ENCODE assay signal across 10 mouse cellular contexts in genomic region chr5:114681717-114682116, GRCm38 (mm10). TPM values are rescaled to one million over a fixed set of nuclear protein-coding genes. Genes with fewer than 3 reads are reported as not detected.
DNase-seq lines count a peak whose midpoint lies in the region; ATAC-seq lines count a peak whose summit lies in the region.
"Had no signal": no experiment of that assay in that cellular context is flagged by ENCODE, and none has a peak within 500 bp of the region (broad histone marks: within the 10 kb centered on the region; RNA-seq: fewer than 3 reads in every experiment).

No protein-coding gene starts in this region.

- WGBS in limb, embryonic 13.5 days: 69% methylated on average over 8 of the region's 8 CpGs
- 77% methylated on average over 8 of the region's 8 CpGs for WGBS in intestine, embryonic 16.5 days

- H3K9ac ChIP-seq in limb, embryonic 13.5 days: 0 out of 2 replicates have a peak overlapping the region, but pooled peaks have one; percentile 19
- no peak overlapping the region for H3K9ac ChIP-seq in intestine, embryonic 16.5 days (ENCODE audit: low read depth, low read length)

- H3K9me3 ChIP-seq in limb, embryonic 13.5 days: no peaks in the 10 kb centered on the region
- no peaks in the 10 kb centered on the region for H3K9me3 ChIP-seq in intestine, embryonic 16.5 days (ENCODE audit: control insufficient read depth, low read length)

- H3K4me3 ChIP-seq in limb, embryonic 13.5 days: no peak overlapping the region
- no peak overlapping the region for H3K4me3 ChIP-seq in intestine, embryonic 16.5 days (ENCODE audit: low read length)

- H3K4me1 ChIP-seq in limb, embryonic 13.5 days: peaks cover 32% of the 10 kb centered on the region
- peaks cover 7% of the 10 kb centered on the region for H3K4me1 ChIP-seq in intestine, embryonic 16.5 days (ENCODE audit: control insufficient read depth, insufficient read depth, low read length)

- peak; percentile 26 for DNase-seq in CD4-positive, CD25-positive, alpha-beta regulatory T cell, adult 2 months (ENCODE audit: low read depth, low spot score)
- peak; percentile 38 for DNase-seq in left cerebral cortex, postnatal 4 days
- DNase-seq in left cerebral cortex, adult 18-20 months (ENCODE audit: low spot score in 2 of 2): no peak
- DNase-seq in splenic B cell, adult 2 months (ENCODE audit: low read depth, low spot score): peak; percentile 66
- no peak for DNase-seq in kidney, postnatal 14 days
- DNase-seq: kidney, postnatal 25 days had no signal

- intact Hi-C loops in left cerebral cortex, postnatal 4 days (cut with DNase I): no loop called here

- peak overlapping the region; percentile 44; the same call in 1 of the 2 replicates for H3K27ac ChIP-seq in limb, embryonic 13.5 days
- no peak overlapping the region for H3K27ac ChIP-seq in intestine, embryonic 16.5 days (ENCODE audit: low read length)

- no peak overlapping the region for H3K4me2 ChIP-seq in limb, embryonic 13.5 days (replicated peaks)
- no peak overlapping the region for H3K4me2 ChIP-seq in intestine, embryonic 16.5 days (ENCODE audit: low read depth, low read length)
- H3K4me2 ChIP-seq: midbrain, embryonic 11.5 days had no signal

- no peaks in the 10 kb centered on the region for H3K27me3 ChIP-seq in limb, embryonic 13.5 days
- H3K27me3 ChIP-seq in splenic B cell, adult 2 months (ENCODE audit: control insufficient read depth, insufficient read depth, low read length, poor library complexity, severe bottlenecking): no peaks in the 10 kb centered on the region
- H3K27me3 ChIP-seq in intestine, embryonic 16.5 days (replicated peaks; ENCODE audit: control insufficient read depth, insufficient read depth, low read length): no peaks in the 10 kb centered on the region

- peaks cover 16% of the 10 kb centered on the region for H3K36me3 ChIP-seq in limb, embryonic 13.5 days
- no peaks in the 10 kb centered on the region for H3K36me3 ChIP-seq in splenic B cell, adult 2 months (ENCODE audit: control insufficient read depth, insufficient read depth, low read length, poor library complexity, severe bottlenecking)
- H3K36me3 ChIP-seq in intestine, embryonic 16.5 days (ENCODE audit: control insufficient read depth, insufficient read depth, low read length): 0 out of 2 replicates have a peak, but pooled peaks cover 5% of the 10 kb centered on the region

- no peak for ATAC-seq in CD4-positive, CD25-positive, alpha-beta regulatory T cell, adult 4 months
- ATAC-seq in limb, embryonic 13.5 days (ENCODE audit: low FRiP score, low read depth): no peak
- ATAC-seq in intestine, embryonic 16.5 days: no peak

RNA-seq across cellular contexts. Expression of gene Gltp, which starts 9.1 kb away (rescaled TPM):
- polyA plus RNA-seq in CD4-positive, CD25-positive, alpha-beta regulatory T cell, adult 4 months (2017; shearing (Covaris generic)): 100 to 1,000 TPM; 217 to 251 TPM
- total RNA-seq in left cerebral cortex, postnatal 4 days (2021): 10 to 100 TPM; 15.3 to 16.8 TPM
- 10 to 100 TPM; 21.6 to 22.4 TPM for total RNA-seq in left cerebral cortex, adult 18-20 months (2021)
- 95.1 and 97.0 TPM in 2 replicates for polyA plus RNA-seq in limb, embryonic 13.5 days (2015; fragmentation: Nextera tagmentation; extraction: Ambion mirVana)
- 100 and 103 TPM in 2 replicates for polyA plus RNA-seq in intestine, embryonic 16.5 days (2015; fragmentation: Nextera tagmentation; extraction: Ambion mirVana)

RNA-seq across cellular contexts. Expression of gene Trpv4, which starts 23.5 kb away (rescaled TPM):
- 1 to 10 TPM in 1 of 2 experiments, under 1 TPM in 1; 0.13 to 1.4 TPM for polyA plus RNA-seq in CD4-positive, CD25-positive, alpha-beta regulatory T cell, adult 4 months (2017; shearing (Covaris generic))
- 1 to 10 TPM in 1 of 2 experiments, under 1 TPM in 1; 0.64 to 1.1 TPM for total RNA-seq in left cerebral cortex, postnatal 4 days (2021)
- 1 to 10 TPM; 1.4 to 2.1 TPM for total RNA-seq in left cerebral cortex, adult 18-20 months (2021)
- polyA plus RNA-seq in limb, embryonic 13.5 days (2015; fragmentation: Nextera tagmentation; extraction: Ambion mirVana): 8.4 and 11.8 TPM in 2 replicates
- polyA plus RNA-seq in intestine, embryonic 16.5 days (2015; fragmentation: Nextera tagmentation; extraction: Ambion mirVana): 0.73 and 0.93 TPM in 2 replicates

RNA-seq across cellular contexts. Expression of gene Tchp, which starts 25.8 kb away (rescaled TPM):
- 10 to 100 TPM in 1 of 2 experiments, 1 to 10 TPM in 1; 3.7 to 14.3 TPM for polyA plus RNA-seq in CD4-positive, CD25-positive, alpha-beta regulatory T cell, adult 4 months (2017; shearing (Covaris generic))
- total RNA-seq in left cerebral cortex, postnatal 4 days (2021): 10 to 100 TPM; 12.7 to 14.6 TPM
- 10 to 100 TPM; 11.2 to 12.3 TPM for total RNA-seq in left cerebral cortex, adult 18-20 months (2021)
- 19.4 and 23.3 TPM in 2 replicates for polyA plus RNA-seq in limb, embryonic 13.5 days (2015; fragmentation: Nextera tagmentation; extraction: Ambion mirVana)
- 5.8 and 8.2 TPM in 2 replicates for polyA plus RNA-seq in intestine, embryonic 16.5 days (2015; fragmentation: Nextera tagmentation; extraction: Ambion mirVana)

Comparison
In these comparisons a context has a peak if more than half of its experiments do, and no peak if none do; other contexts are left out.
1. DNase-seq: peak in CD4-positive, CD25-positive, alpha-beta regulatory T cell, adult 2 months (single experiment), left cerebral cortex, postnatal 4 days (single experiment) and splenic B cell, adult 2 months (single experiment); none in left cerebral cortex, adult 18-20 months (0 of 2) and kidney, postnatal 14 days (single experiment).